Mouse (Mus musculus) R1 (cell line): ENCODE data around the gene Trpc5.

Source experiments
- DNase-seq: peaks from one replicate; pipeline ENCODE4 v3.0.0-alpha.2; 2018; ENCODE audit warnings: low read depth, low spot score

Gene Trpc5

DNA sequence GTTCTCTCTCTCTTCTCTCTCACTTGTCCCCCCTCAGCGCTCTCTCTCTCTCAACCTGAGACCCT is at the start of gene Trpc5:
TSS of gene Trpc5 (minus strand) at position 39 of the 65 bp plus-strand sequence.
- DNase-seq: no peak

DNA sequence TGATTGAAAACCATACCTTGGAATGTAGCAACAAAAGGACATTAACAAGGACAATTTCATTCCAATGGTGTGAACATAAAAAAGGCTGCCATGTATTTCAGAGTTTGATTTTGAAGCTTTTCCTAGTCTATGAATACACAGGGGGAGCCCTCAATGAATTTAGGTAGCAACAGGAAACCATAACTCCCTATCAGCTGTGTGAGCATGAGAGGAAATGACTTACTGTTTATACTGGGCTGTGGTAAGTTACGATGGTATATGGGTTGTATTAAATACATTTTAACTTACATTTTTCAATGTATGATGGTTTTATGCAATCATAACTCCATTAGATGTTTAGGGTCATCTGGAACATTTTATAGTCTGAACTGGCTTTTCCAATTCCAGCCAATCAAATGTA is 28.4 kb upstream of the Trpc5 start:
- DNase-seq: no peak

- no peak for DNase-seq
These were observed 1.8 kb upstream of the Trpc5 start for GRCm38 (mm10) chrX:144689859-144690181.

DNA sequence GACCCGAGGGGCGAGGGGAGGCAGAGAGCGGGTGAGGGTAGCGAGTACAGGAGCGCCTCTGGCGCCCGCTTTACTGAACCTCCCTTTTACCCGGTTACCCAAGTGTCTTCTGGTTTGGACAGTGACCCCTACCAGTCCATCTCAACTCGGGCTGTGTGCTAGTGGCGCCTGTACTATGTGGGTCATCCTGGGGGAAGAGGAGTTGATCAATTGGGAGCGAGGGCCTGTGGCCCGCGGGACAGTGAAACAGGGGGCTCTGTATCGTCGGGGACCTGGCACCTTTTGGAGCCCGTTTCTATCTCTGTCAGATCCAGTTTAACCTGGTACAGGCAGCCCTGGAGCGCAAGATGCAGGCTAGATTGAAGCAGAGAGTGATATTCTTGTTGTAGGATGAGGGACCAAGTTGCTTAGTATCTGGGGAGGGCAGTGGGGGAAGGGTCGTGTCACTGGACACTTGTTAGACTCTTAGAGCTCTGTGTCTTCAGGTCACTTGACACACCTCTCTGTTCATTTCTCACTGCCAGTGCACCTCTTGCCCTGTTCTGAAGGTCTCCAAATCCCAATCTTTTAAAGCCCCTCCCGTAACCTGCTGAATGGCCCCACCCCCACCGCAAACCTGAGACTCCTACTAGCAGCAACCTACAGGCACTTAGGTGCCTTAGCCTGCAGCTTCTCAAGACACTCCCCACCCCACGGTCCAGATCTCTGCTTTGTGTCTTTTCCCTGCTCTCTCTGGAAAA is 1.3 kb upstream of the Trpc5 start:
- peak; percentile 2 for DNase-seq

DNA sequence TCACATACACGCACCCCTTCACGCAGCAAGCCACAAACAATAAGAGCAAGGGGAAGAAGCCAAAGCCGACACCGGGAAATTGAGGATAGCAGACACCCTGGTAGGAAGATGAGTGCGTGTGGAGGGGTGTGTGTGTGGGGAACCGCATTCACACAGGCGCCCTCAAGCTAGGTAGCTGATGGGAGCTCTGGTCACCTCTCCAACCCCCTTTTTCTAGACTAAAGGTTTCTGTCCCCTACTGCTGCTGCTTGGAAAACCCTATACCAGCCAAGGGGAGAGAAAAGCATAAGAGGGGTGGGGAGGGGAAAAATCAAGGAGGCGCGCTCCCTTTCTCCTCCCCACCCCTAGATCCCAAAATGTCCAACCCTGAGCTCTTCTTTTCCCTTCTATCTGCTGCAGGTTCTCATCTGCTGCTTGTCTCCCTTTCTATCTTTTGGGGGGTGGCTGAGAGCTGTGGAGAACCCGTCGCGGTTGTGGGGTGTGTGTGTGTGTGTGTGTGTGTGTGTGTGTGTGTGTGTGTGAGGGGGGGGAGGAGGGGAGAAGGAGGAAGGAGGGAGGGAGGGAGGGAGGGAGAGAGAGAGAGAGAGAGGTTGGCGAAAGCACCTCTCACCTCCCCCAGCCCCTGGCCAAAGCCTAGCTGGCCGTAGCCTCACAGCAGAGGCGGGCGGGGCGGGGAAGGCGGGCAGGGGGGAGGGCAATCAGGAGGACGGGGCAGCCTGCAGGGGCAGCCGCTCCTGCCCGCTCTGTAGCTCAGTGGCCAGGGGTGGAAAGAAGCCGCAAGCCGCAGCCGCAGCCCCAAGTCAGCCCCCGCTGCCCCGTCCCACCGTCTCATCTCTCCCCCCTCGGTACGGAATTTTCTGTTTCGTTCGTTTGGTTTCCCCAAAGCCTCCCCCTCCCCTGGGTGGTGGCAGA is 483 bp upstream of the Trpc5 start, which contains the start of gene Rtl4:
TSS of gene Rtl4 (plus strand) at position 701 of the 912 bp plus-strand sequence.
- DNase-seq: no peak

DNA sequence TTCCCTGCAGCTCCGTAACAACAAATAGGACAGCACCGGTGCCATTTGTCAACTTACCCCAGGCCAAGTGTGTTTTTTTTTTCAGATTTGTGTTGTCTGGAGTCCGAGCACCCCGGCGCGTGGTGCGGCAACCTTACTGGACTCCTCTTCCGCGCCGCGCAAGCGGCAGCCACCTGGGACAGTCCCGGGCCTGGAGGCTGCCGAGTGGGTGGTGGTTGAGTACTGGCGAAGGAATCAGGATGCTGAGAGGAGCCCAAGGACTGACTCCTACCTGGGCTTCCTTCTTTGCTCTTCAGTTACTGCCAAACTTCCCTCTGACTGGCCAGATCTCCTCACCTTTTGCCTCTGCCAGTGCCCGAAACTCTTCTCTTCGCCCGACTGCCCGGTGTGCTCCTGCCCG is 238 bp downstream of the Trpc5 start:
- DNase-seq: peak; percentile 4

DNA sequence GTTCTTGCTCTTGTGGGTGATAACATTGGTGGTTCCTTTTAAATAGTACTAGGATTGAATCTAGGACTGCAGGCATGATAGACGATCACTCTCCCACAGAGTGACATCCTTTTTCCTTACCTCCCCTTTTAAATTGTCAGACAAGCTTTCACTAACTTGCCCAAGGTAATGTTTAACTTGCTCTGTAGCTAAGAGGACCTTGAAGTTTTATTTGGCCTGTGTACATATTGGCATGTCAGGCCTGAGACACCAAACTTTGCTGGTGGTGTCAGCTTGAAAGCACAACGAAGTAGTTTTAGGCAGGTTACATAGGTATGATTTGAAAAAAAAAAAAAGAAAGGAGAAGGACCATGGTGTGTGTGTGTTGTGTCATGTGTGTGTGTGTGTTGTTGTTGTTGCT is 35.8 kb downstream of the Trpc5 start:
- DNase-seq: no peak

GRCm38 (mm10) chrX:144645394-144645793 is 42.6 kb downstream of the Trpc5 start:
- peak; percentile 32 for DNase-seq

DNA sequence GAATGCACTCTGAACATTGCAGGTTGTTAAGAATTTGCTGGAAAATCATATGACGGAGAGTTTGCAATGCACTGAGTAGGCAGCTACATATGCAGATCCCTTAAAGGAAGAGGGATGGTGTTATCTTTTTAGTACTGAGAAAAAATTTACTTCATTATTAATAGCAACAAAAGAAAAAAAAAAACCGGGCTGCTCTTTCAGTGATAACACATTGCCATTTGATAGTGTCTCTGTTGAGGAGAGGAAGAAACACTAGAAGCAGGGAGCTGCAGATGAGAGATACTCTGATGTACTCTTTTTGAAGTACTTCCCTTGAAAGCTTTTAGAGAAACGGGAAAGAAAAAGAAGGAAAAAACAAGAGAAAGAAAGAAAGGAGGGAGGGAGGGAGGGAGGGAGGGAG is 43.2 kb downstream of the Trpc5 start:
- DNase-seq: no peak

GRCm38 (mm10) chrX:144612753-144613152 is 75.2 kb downstream of the Trpc5 start:
- DNase-seq: no peak

DNA sequence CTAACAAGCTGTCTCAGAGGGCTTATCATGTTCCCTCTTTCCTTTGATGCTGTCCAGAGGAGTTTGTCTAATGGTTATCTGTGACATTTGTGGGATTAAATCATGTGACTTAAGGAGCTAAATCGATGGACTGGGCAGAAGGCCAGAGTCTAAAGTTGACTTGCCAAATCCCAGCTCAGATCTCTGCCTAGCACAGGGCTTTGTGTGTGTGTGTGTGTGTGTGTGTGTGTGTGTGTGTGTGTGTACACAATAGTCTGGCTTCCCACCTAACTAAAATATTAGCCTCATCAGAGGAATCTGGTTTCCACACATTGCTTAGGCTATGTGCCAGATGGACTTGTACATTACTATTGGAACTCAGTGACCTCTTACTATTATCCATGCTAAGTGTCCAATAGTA is 151.5 kb downstream of the Trpc5 start:
- no peak for DNase-seq

- DNase-seq: no peak
These were observed 161.9 kb downstream of the Trpc5 start for GRCm38 (mm10) chrX:144526042-144526441.

- DNase-seq: peak; percentile 1
These were observed 164.7 kb downstream of the Trpc5 start for GRCm38 (mm10) chrX:144523239-144523638.

DNA sequence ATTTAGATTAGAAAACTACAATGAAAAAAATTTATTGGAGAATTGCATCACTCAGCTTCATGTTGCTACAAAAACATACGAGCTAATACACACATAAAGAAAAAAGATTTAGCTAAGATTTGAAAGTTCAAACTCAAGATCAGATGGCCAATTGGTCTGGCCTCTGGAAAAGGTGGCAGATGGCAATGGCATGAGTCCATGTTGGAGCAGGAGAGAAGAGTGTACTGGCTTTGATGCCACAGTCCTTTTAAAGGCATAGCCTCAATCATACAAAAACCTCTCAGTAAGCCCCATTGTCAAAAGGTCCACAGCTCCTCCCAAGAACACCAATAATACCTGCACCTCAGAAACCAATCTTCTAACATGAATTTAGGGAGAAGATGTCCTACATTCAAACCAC is 196.6 kb downstream of the Trpc5 start:
- DNase-seq: no peak

DNA sequence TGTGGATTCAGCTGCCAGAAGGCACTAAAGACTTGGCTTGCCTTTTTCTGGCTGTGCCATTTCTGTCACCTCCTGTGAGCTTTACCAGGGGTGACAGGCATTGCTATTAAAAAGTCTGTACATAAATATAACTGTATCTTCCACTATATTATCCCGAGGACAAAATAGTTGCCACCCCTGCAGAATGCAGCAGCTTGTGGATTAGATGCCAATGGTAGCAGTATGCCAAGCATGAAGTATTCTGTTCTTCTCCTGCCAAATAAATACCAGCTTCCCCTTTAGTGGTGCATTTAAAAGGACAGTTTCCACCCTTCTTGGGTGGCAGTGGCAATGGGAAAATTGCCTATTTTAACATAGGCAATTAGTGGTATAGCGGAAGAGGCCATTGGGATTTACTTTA is 223.6 kb downstream of the Trpc5 start:
- DNase-seq: no peak

DNA sequence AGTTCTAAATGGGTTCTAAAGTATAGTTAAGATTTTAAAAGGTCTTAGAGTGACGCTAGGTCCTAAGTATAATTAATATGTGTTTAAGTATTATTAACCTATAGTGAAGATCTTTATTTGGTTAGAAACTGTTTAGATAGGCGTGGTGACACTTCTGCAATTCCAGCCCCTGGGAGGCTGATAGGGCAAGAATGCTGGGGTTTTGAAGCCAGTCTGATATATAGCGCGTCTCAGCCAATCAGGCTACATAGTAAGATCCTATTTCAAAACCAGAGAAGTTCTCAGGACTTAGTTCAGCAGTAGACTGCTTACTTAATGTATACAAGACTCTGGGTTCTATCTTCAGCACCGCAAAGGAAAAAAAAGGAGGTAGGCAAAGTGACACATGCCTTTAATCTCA is 231.7 kb downstream of the Trpc5 start, which contains the start of gene Trpc5os:
TSS of gene Trpc5os (plus strand) at position 301 of the 400 bp plus-strand sequence.
- no peak for DNase-seq

- no peak for DNase-seq
These were observed 264.1 kb downstream of the Trpc5 start for GRCm38 (mm10) chrX:144423848-144424247.

DNA sequence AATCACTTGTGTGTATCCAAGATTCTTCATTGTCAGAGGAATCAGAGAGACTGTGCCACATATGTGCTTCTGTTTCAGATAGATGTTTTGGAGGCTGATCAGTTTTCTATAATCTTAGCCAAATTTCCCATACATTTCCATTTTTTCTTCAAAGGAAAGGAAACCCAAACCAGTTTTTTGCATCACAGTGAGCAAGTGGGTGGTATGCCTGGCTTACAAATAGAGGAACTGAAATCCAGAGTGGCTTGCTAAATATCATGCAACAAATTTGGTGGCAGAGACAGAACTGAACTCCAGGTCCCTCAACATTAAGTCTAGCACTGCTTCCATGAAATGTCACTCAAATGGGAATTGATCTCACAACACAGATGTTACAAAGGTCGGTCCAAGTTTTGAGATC is 266.9 kb downstream of the Trpc5 start:
- DNase-seq: no peak

GRCm38 (mm10) chrX:144420259-144420658 is 267.7 kb downstream of the Trpc5 start:
- DNase-seq: no peak

DNA sequence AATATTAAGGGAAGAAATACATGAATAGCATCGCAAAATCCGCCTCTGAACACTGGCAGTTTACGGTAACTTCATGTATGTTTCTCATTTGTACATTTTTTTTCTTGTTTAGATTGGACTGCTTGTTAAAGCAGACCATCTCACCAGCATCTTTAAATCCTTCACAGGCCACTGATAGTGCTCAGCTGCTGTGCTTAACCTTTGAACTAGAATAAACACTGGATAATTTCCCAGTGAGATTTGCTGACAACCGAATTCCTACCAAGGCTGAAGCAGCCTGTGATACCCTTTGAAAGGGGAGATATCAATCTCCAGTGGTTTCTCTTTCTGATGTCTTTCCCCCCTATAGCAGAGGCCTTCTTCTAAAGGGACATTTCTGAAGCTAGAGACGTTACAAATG is 279.9 kb downstream of the Trpc5 start:
- no peak for DNase-seq

- peak; percentile 53 for DNase-seq
These were observed 284.5 kb downstream of the Trpc5 start for GRCm38 (mm10) chrX:144403526-144403925.

DNA sequence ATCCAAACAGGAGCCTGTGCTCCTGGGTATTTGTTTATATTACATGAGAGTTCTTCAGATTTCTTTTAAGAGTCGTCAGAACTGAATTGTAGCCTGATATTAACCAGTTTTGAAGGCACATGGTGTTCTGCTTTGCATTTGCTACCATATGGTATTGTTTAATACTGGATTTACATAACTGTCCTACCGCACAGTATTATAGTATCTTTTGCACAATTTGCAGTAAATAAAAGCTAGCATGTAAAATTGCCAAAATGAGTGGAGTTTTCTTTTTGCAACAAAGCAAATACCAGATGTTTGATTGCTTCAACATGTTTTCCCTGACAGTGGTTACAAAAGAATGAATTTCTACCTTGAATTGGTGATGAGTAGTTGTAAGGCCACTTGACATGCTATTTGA is 313.8 kb downstream of the Trpc5 start:
- no peak for DNase-seq

- peak; percentile 85 for DNase-seq
These were observed 349.6 kb downstream of the Trpc5 start for GRCm38 (mm10) chrX:144338355-144338754.
